Mouse (Mus musculus): ENCODE results near the gene Pgbd1.

- TF ChIP-seq EP300 (IDR thresholded peaks at IDR 0.05; ENCODE audit: low read depth) (no peak), CTCF (IDR thresholded peaks at IDR 0.05; ENCODE audit: low read depth) (no peak)
Measured at GRCm38 (mm10) chr13:21408805-21409459, 31.9 kb downstream of the Pgbd1 start.
